Mouse (Mus musculus): Measurements from ENCODE around the gene Slc17a7. TPM values are rescaled to one million over a fixed set of nuclear protein-coding genes. Genes with fewer than 3 reads are reported as not detected.

Slc17a7 gene
- total and polyA plus RNA-seq, 3 experiments, result 0.08 to 0.11 TPM; not detected in 1

- peaks cover 45% of the 10 kb centered on the region for H3K27me3 ChIP-seq (ENCODE audit: insufficient read depth, low read length)
These were observed 47.3 kb downstream of the Slc17a7 start for GRCm38 (mm10) chr7:45211070-45211469.

GRCm38 (mm10) chr7:45211851-45212251 is 48.1 kb downstream of the Slc17a7 start, which contains the start of gene Dkkl1:
TSS of gene Dkkl1 (minus strand) at chr7:45212147.
- H3K36me3 ChIP-seq (replicated peaks), result no peaks in the 10 kb centered on the region
- no peaks in the 10 kb centered on the region for H3K9me3 ChIP-seq (replicated peaks)
- TF ChIP-seq GATA1 (IDR thresholded peaks at IDR 0.05; ENCODE audit: borderline replicate concordance, low read length), result no peak
- no peak for TF ChIP-seq POLR2AphosphoS5 (IDR thresholded peaks at IDR 0.05; ENCODE audit: insufficient replicate concordance, low read depth, low read length)
- TF ChIP-seq TAL1 (conservative IDR thresholded peaks at IDR 0.05; ENCODE audit: low read depth, low read length), result no peak
- TF ChIP-seq CTCF (IDR thresholded peaks at IDR 0.05; ENCODE audit: low read depth, low read length), result no peak
- no peak for TF ChIP-seq GATA2 (IDR thresholded peaks at IDR 0.05; ENCODE audit: borderline replicate concordance, low read depth, low read length)
- peaks cover 50% of the 10 kb centered on the region for H3K27me3 ChIP-seq (ENCODE audit: insufficient read depth, low read length)
- H3K4me3 ChIP-seq (ENCODE audit: low read depth, low read length), result peak within 1 kb of the TSS; percentile 34; the same call in 1 of the 2 replicates
- ATAC-seq (ENCODE audit: extremely low read depth, insufficient number of reproducible peaks, low FRiP score, poor library complexity, severe bottlenecking) (no peak), DNase-seq (ENCODE audit: low spot score) (no peak)
- H3K4me1 ChIP-seq (ENCODE audit: insufficient read depth, low read depth, low read length), result peaks cover 11% of the 10 kb centered on the region

More at GRCm38 (mm10) chr7:45211070-45211469, 47.3 kb downstream of the Slc17a7 start:
- ATAC-seq (ENCODE audit: extremely low read depth, insufficient number of reproducible peaks, low FRiP score, poor library complexity, severe bottlenecking) (no peak), DNase-seq (ENCODE audit: low spot score) (no peak)
- no peak overlapping the region for H3K4me3 ChIP-seq (ENCODE audit: low read depth, low read length)
- no peaks in the 10 kb centered on the region for H3K9me3 ChIP-seq (replicated peaks)
- peaks cover 11% of the 10 kb centered on the region for H3K4me1 ChIP-seq (ENCODE audit: insufficient read depth, low read depth, low read length)
- no peaks in the 10 kb centered on the region for H3K36me3 ChIP-seq (replicated peaks)
- TF ChIP-seq GATA1 (IDR thresholded peaks at IDR 0.05; ENCODE audit: borderline replicate concordance, low read length) (no peak), TAL1 (conservative IDR thresholded peaks at IDR 0.05; ENCODE audit: low read depth, low read length) (no peak), POLR2AphosphoS5 (IDR thresholded peaks at IDR 0.05; ENCODE audit: insufficient replicate concordance, low read depth, low read length) (no peak), GATA2 (IDR thresholded peaks at IDR 0.05; ENCODE audit: borderline replicate concordance, low read depth, low read length) (no peak), CTCF (IDR thresholded peaks at IDR 0.05; ENCODE audit: low read depth, low read length) (no peak)

GRCm38 (mm10) chr7:45212356-45212755 is 48.6 kb downstream of the Slc17a7 start:
- H3K4me3 ChIP-seq (ENCODE audit: low read depth, low read length), result no peak overlapping the region
- no peaks in the 10 kb centered on the region for H3K36me3 ChIP-seq (replicated peaks)
- no peak for ATAC-seq (ENCODE audit: extremely low read depth, insufficient number of reproducible peaks, low FRiP score, poor library complexity, severe bottlenecking)

GRCm38 (mm10) chr7:45213708-45214107 is 50.0 kb downstream of the Slc17a7 start:
- Histone ChIP-seq H3K9me3 (replicated peaks) (no peaks in the 10 kb centered on the region), H3K27me3 (ENCODE audit: insufficient read depth, low read length) (peaks cover 62% of the 10 kb centered on the region), H3K4me1 (ENCODE audit: insufficient read depth, low read depth, low read length) (peaks cover 11% of the 10 kb centered on the region), H3K4me3 (ENCODE audit: low read depth, low read length) (no peak overlapping the region), H3K36me3 (replicated peaks) (no peaks in the 10 kb centered on the region)
- TF ChIP-seq POLR2AphosphoS5 (IDR thresholded peaks at IDR 0.05; ENCODE audit: insufficient replicate concordance, low read depth, low read length), result no peak
- TF ChIP-seq GATA2 (IDR thresholded peaks at IDR 0.05; ENCODE audit: borderline replicate concordance, low read depth, low read length), result no peak
- TF ChIP-seq CTCF (IDR thresholded peaks at IDR 0.05; ENCODE audit: low read depth, low read length), result no peak
- TF ChIP-seq TAL1 (conservative IDR thresholded peaks at IDR 0.05; ENCODE audit: low read depth, low read length), result no peak
- no peak for TF ChIP-seq GATA1 (IDR thresholded peaks at IDR 0.05; ENCODE audit: borderline replicate concordance, low read length)
- DNase-seq (ENCODE audit: low spot score), result no peak
- ATAC-seq (ENCODE audit: extremely low read depth, insufficient number of reproducible peaks, low FRiP score, poor library complexity, severe bottlenecking), result no peak

More at GRCm38 (mm10) chr7:45212356-45212755, 48.6 kb downstream of the Slc17a7 start:
- Histone ChIP-seq H3K4me1 (ENCODE audit: insufficient read depth, low read depth, low read length) (peaks cover 11% of the 10 kb centered on the region), H3K27me3 (ENCODE audit: insufficient read depth, low read length) (peaks cover 55% of the 10 kb centered on the region), H3K9me3 (replicated peaks) (no peaks in the 10 kb centered on the region)
- TF ChIP-seq TAL1 (conservative IDR thresholded peaks at IDR 0.05; ENCODE audit: low read depth, low read length), result no peak
- TF ChIP-seq POLR2AphosphoS5 (IDR thresholded peaks at IDR 0.05; ENCODE audit: insufficient replicate concordance, low read depth, low read length), result no peak
- no peak for TF ChIP-seq CTCF (IDR thresholded peaks at IDR 0.05; ENCODE audit: low read depth, low read length)
- TF ChIP-seq GATA2 (IDR thresholded peaks at IDR 0.05; ENCODE audit: borderline replicate concordance, low read depth, low read length), result no peak
- TF ChIP-seq GATA1 (IDR thresholded peaks at IDR 0.05; ENCODE audit: borderline replicate concordance, low read length), result no peak
- no peak for DNase-seq (ENCODE audit: low spot score)

- Histone ChIP-seq H3K27me3 (ENCODE audit: insufficient read depth, low read length) (peaks cover 66% of the 10 kb centered on the region), H3K4me1 (ENCODE audit: insufficient read depth, low read depth, low read length) (peaks cover 11% of the 10 kb centered on the region), H3K4me3 (ENCODE audit: low read depth, low read length) (no peak within 1 kb of the TSS), H3K9me3 (replicated peaks) (no peaks in the 10 kb centered on the region), H3K36me3 (replicated peaks) (no peaks in the 10 kb centered on the region)
- no peak for ATAC-seq (ENCODE audit: extremely low read depth, insufficient number of reproducible peaks, low FRiP score, poor library complexity, severe bottlenecking)
- DNase-seq (ENCODE audit: low spot score), result no peak
- no peak for TF ChIP-seq CTCF (IDR thresholded peaks at IDR 0.05; ENCODE audit: low read depth, low read length)
- TF ChIP-seq POLR2AphosphoS5 (IDR thresholded peaks at IDR 0.05; ENCODE audit: insufficient replicate concordance, low read depth, low read length), result no peak
- TF ChIP-seq GATA2 (IDR thresholded peaks at IDR 0.05; ENCODE audit: borderline replicate concordance, low read depth, low read length), result no peak
- TF ChIP-seq GATA1 (IDR thresholded peaks at IDR 0.05; ENCODE audit: borderline replicate concordance, low read length), result no peak
- no peak for TF ChIP-seq TAL1 (conservative IDR thresholded peaks at IDR 0.05; ENCODE audit: low read depth, low read length)
These were observed 52.1 kb downstream of the Slc17a7 start, which contains the start of gene Tead2 for GRCm38 (mm10) chr7:45215673-45216441. TSS of gene Tead2 (plus strand) at chr7:45215753.

- ATAC-seq (ENCODE audit: extremely low read depth, insufficient number of reproducible peaks, low FRiP score, poor library complexity, severe bottlenecking) (no peak), DNase-seq (ENCODE audit: low spot score) (no peak)
- Histone ChIP-seq H3K4me1 (ENCODE audit: insufficient read depth, low read depth, low read length) (peaks cover 7% of the 10 kb centered on the region), H3K36me3 (replicated peaks) (no peaks in the 10 kb centered on the region), H3K27me3 (ENCODE audit: insufficient read depth, low read length) (peaks cover 60% of the 10 kb centered on the region), H3K9me3 (replicated peaks) (no peaks in the 10 kb centered on the region), H3K4me3 (ENCODE audit: low read depth, low read length) (no peak overlapping the region)
- TF ChIP-seq CTCF (IDR thresholded peaks at IDR 0.05; ENCODE audit: low read depth, low read length) (no peak), GATA2 (IDR thresholded peaks at IDR 0.05; ENCODE audit: borderline replicate concordance, low read depth, low read length) (no peak), GATA1 (IDR thresholded peaks at IDR 0.05; ENCODE audit: borderline replicate concordance, low read length) (no peak), TAL1 (conservative IDR thresholded peaks at IDR 0.05; ENCODE audit: low read depth, low read length) (no peak), POLR2AphosphoS5 (IDR thresholded peaks at IDR 0.05; ENCODE audit: insufficient replicate concordance, low read depth, low read length) (no peak)
These were observed 52.9 kb downstream of the Slc17a7 start for GRCm38 (mm10) chr7:45216442-45217183.

All from G1E (cell line).